Mouse (Mus musculus): ENCODE measurements around the gene Mdh1b. TPM values are rescaled to one million over a fixed set of nuclear protein-coding genes. Genes with fewer than 3 reads are reported as not detected.
A peak's percentile ranks its signal among the peaks of the same experiment; 100 is the strongest.

Mdh1b gene
- total RNA-seq (2021): under 1 TPM; 0.29 to 0.92 TPM
- long read RNA-seq, experiment 1, partial matches to known transcripts: 0 of 1 reads
- long read RNA-seq, experiment 1, other reads (novel, unspliced or antisense): 0 of 1 reads
- long read RNA-seq, experiment 2, partial matches to known transcripts: 0 of 1 reads
- long read RNA-seq, experiment 2, other reads (novel, unspliced or antisense): 0 of 1 reads

DNA sequence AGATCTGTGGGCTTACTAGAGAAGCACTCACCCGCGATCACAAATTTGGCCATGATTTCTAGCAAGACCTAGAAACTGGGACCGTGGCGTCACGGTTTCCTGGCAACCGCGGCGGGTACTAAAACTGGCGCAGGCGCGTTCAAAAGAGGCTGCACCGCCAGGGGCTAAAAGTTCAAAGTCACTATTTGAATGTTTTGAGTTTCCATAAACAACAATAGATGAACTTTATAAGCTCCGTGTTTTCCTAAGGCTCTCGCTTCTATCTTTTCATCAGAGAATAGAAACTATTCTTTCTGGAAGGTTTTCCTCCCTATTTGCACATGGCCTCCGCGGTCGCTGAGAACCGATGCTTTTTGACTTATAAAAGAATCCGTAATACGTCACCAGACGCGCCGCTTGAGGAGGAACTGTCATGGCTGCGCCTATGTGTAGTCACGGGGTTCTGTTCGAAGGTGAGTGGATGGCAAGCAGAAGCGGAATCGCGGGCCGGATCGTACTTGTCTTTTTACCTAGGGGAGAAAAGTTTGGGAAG lies at the start of gene Mdh1b, which contains the start of gene Fastkd2:
Mdh1b (minus strand) TSS at position 79 of the 532 bp plus-strand sequence.
Fastkd2 (plus strand) TSS at position 375 of the 532 bp plus-strand sequence.
- peak; percentile 89 to 96 for DNase-seq (ENCODE audit: low spot score in 2 of 2)

- no peak for DNase-seq (ENCODE audit: low spot score in 2 of 2)
These were observed 46.9 kb upstream of the Mdh1b start for GRCm38 (mm10) chr1:63776902-63777630.

DNA sequence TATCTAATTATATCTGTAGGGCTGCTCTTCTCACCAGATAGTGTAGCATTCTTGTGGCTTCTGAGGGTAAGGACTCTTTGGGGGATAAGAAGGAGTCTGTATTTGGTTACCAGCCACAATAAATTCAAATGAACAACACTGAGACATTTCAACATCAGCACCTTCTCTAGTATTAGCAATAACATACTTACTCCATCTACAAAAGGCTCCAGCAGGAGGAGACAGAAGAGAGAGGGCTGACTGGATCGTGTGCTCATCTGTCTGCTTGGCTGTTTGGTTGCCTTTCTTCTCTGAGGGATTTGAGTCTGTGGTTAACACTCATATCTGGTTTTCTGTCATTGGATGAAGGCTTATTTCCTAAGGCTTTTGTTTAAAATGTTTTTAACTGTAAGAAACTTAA lies 46.3 kb upstream of the Mdh1b start:
- DNase-seq (ENCODE audit: low spot score in 2 of 2): no peak

GRCm38 (mm10) chr1:63770309-63770708 lies 40.2 kb upstream of the Mdh1b start:
- peak in 1 of 2 experiments; percentile 31 for DNase-seq (ENCODE audit: low spot score in 2 of 2)

- DNase-seq (ENCODE audit: low spot score in 2 of 2): no peak
These were observed 39.0 kb upstream of the Mdh1b start, which contains the start of gene 4933402D24Rik for GRCm38 (mm10) chr1:63769167-63769566. Gene 4933402D24Rik (minus strand): TSS chr1:63769267.

GRCm38 (mm10) chr1:63768112-63768511 lies 38.0 kb upstream of the Mdh1b start:
- DNase-seq (ENCODE audit: low spot score in 2 of 2): no peak

DNA sequence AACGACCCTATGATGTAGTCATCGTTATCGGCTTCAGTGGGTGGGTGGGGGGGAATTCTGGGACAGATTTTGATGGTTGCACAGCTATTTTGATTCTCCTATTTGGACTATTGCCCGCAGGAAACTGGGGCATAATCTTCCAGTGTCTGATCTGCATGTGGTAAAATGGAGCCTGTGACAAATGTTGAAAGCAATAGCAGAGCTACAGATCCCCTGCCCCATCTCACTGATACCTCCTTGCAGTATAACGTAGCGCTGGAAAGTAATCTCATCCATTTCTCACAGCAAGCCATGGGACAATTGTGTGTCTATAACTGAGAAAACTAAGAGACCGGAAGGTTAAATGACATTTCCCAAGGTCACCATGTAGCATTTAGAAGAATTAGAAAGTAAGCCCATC lies 34.3 kb upstream of the Mdh1b start:
- no peak for DNase-seq (ENCODE audit: low spot score in 2 of 2)

GRCm38 (mm10) chr1:63763881-63764386 lies 33.8 kb upstream of the Mdh1b start:
- peak in 1 of 2 experiments; percentile 31 for DNase-seq (ENCODE audit: low spot score in 2 of 2)

DNA sequence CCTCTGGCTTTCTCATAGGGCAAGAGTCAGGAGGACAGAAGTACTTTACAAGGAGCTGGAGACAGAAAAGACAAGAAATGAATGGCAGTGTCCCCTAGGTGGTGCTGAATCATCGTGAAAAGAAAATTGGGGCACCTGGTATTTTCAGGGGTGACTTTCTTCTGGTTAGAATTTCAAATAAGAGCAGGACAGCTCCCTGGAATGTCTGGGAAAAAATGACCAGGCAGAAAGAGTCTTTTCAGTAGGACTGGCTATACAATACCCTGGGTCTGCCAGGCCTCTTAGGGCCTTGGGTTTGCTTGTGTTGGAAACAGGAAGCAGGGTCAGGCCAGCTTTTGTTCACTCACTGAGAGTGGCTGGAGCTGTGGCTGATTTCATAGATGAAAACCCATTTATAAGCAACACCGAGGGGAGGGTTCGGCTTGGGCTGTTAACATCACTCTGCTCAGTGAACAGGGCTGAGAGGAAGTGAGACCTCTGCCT lies 33.1 kb upstream of the Mdh1b start:
- DNase-seq (ENCODE audit: low spot score in 2 of 2): peak; percentile 59 to 78

GRCm38 (mm10) chr1:63756005-63756404 lies 25.9 kb upstream of the Mdh1b start:
- DNase-seq (ENCODE audit: low spot score in 2 of 2): no peak

GRCm38 (mm10) chr1:63729796-63730195 lies 322 bp downstream of the Mdh1b start:
- DNase-seq (ENCODE audit: low spot score in 2 of 2): no peak

DNA sequence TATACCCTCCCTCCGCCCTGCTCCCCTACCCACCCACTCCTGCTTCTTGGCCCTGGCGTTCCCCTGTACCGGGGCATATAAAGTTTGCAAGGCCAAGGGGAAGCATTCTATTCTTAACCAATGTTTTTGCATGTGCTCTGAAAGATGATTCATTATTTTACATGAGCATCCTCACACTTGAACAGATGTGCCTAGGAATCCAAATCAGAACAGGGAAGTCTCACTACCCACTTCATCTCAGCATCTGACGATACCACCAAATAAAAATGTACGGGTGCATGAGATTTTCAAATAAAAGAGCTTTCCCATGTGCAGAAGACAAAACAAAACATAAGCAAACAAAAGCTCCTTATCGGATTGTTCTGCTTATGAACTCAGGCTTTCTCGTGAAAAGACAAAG lies 10.0 kb downstream of the Mdh1b start:
- DNase-seq (ENCODE audit: low spot score in 2 of 2): no peak

DNA sequence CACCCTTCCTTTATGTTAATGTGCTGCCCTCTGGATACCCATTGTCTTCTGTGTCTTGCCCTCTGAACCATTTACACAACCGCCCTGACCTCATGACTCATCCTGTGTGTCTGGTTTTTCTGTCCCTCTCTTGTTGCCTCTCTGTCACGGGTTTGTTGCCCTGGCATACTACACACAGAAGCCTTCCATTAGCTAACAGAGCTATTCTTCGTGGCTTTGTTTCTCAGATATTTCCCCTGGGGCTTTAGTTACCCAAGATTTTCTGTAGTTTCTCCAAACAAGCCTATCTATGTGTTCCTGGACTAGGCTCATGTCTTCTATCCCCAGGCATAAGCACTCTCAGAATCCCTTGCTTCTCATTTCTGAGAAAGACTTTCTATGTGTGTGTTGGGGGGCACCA lies 21.2 kb downstream of the Mdh1b start:
- DNase-seq (ENCODE audit: low spot score in 2 of 2): no peak

GRCm38 (mm10) chr1:63705733-63706132 lies 24.4 kb downstream of the Mdh1b start:
- no peak for DNase-seq (ENCODE audit: low spot score in 2 of 2)

DNA sequence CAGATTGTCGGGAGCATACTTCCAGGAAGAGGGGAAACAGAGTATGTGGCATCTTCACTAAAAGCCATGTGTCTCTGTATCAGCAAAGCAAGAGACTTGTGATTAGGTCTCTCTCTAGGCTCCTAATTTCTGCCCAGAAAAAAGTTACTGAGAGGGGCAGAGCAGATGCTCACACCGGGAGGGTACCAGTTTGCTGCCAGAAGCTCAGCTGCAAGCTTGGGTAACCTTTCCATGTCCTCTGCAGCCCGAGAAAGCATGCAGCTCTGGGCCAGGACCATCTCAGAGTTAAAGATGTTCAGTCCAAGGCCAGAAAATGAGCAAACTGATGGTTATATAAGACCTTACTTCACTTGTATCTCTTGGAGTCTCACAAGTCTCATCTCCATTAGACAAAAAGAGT lies 33.3 kb downstream of the Mdh1b start:
- no peak for DNase-seq (ENCODE audit: low spot score in 2 of 2)

DNA sequence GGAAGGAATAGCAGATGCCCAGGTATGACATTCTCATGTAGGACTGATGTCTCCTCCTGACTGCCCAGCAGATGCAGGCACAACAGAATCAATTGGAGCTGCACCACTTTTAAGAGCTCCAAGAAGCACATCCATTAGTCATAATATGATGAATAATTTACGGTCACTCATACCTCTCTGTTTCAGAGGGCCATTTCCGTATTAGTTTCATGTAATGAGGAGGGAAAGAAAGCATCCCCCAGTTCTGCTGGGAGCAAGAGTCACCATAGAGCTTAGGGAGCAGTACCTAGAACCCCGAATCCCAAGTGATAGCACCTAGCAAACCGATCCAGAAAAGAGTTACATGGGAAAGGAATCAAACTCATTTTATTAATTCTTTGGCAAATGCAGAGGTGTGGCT lies 43.3 kb downstream of the Mdh1b start, which contains the start of gene Dytn:
Dytn (minus strand) TSS at position 101 of the 400 bp plus-strand sequence.
- DNase-seq (ENCODE audit: low spot score in 2 of 2): no peak

DNA sequence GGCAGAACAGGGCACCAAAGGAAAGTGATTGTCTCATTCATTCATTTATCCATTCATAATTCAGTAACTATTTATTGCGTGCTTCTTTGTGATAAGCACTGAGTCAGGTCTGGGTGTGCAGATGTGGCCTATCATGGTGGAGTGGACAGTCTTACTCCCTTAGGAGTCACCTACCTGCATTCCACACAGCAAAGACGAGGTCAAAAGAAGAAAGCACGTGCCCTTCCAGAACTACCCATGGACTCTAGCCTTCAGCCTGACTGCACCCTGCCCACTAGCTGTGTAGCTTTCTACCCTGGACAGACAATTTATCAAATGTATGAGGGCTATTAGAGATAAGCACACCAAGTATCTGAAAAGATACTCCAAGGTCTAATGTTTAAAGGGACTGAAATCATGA lies 54.1 kb downstream of the Mdh1b start:
- DNase-seq (ENCODE audit: low spot score in 2 of 2): no peak

- peak in 1 of 2 experiments; percentile 75 for DNase-seq (ENCODE audit: low spot score in 2 of 2)
These were observed 61.3 kb downstream of the Mdh1b start for GRCm38 (mm10) chr1:63668852-63669160.

GRCm38 (mm10) chr1:63667949-63668851 lies 61.9 kb downstream of the Mdh1b start:
- peak; percentile 12 to 21 for DNase-seq (ENCODE audit: low spot score in 2 of 2)

GRCm38 (mm10) chr1:63667201-63667948 lies 62.7 kb downstream of the Mdh1b start:
- DNase-seq (ENCODE audit: low spot score in 2 of 2): no peak
